Mouse (Mus musculus): ENCODE measurements around the gene Gm5662.
"Not testable (repeated sequence)": the region's sequence is repeated elsewhere in the genome, so short reads cannot be mapped to it uniquely, and the experiment has no call there.

The Gm5662 gene

DNA sequence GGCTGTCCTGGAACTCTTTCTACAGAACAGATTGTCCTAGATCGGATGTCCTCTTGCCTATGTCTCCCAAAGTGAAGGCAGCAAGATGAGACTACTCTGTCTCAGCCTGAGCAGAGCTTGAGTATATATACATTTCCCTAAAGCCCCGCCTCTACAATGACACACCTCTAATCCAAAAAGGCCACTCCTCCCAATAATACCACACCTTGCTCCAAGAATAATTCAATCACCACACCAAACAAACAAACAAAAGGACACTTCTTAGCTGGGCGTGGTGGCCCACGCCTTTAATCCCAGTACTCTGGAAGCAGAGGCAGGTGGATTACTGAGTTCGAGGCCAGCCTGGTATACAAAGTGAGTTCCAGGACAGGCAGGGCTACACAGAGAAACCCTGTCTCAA lies at the start of gene Gm5662:
Gene Gm5662 (minus strand): TSS at position 101 of the 400 bp plus-strand sequence.
- DNase-seq: not testable (repeated sequence)

DNA sequence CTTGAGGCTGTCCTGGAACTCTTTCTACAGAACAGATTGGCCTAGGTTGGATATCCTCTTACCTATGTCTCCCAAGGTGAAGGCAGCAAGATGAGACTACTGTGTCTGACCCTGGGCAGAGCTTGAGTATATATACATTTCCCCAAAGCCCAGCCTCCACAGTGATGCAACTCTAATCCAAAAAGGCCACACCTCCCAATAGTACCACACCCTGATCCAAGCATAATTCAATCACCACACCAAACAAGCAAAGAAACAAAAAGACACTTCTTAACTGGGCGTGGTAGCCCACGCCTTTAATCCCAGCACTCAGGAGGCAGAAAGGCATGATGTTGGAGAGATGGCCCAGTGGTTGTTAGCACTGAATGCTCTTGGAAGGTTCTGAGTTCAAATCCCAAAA lies 49.6 kb upstream of the Gm5662 start, which contains the start of gene Gm5039:
Gene Gm5039 (minus strand): TSS at position 101 of the 400 bp plus-strand sequence.
- not testable (repeated sequence) for DNase-seq

- no peak for DNase-seq
These were observed 40.3 kb upstream of the Gm5662 start for GRCm38 (mm10) chr12:88314556-88314955.

- not testable (repeated sequence) for DNase-seq
These were observed 22.9 kb upstream of the Gm5662 start for GRCm38 (mm10) chr12:88297171-88297570.

GRCm38 (mm10) chr12:88293082-88293481 lies 18.8 kb upstream of the Gm5662 start:
- not testable (repeated sequence) for DNase-seq

DNA sequence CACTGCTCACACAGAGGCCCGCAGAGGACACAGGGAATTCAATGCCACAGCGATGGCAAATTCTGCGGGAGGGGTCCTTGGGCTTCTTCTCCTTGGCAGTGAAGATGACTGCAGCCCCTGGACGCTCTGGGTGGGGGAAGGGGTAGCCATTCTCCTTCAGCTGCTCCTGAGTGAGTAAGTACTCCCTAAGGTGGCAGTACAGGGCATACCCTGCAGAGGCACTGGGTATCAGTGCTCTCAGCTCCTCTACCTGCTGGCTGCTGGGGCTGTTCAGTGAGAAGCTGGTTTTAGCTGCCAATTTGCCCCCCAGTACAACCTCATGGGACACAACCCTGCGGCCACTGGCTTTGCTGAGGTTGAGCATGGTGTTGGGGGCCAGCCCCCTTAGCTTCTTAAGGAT lies 10.9 kb upstream of the Gm5662 start:
- not testable (repeated sequence) for DNase-seq

- DNase-seq: no peak
These were observed 17.1 kb downstream of the Gm5662 start for GRCm38 (mm10) chr12:88257241-88257640.

DNA sequence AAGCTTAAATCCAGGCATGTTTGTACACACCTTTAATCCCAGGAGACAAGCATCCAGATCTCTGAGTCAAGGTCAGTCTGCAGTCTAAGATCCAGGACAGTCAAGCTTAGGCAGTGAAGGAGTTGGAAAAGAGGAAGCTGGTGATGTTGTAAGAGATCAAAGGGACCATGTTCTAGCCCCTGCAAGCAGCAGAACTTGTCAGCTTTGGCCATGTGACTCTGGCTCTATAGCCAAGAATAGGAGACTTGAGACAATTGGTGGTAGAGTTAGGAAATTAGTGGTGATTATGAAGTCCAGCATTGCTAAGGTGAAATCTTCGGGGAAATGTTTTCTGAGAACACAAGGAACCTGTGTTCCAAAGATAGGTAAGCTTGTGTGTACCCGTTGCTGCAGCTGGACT lies 18.4 kb downstream of the Gm5662 start:
- not testable (repeated sequence) for DNase-seq

DNA sequence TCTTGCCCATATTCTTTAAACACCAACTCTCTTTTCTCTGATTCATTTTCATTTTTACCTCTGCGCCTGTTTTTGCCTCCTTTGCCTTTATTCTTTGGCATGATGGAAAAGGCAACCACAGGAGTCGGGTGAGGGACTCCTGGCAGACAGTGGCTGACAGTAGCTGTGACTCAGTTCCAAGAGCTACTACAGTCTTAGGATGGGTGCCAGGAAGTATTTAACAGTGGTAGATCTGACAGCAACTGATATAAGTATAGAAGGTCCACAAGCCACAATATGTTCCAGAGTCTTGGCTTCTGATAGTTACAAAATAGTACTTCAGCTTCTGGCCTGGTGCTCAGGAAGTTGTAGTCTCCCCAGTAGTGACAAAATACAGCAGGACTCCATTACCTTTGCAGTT lies 24.3 kb downstream of the Gm5662 start, which contains the start of gene Gm8332:
Gene Gm8332 (minus strand): TSS at position 101 of the 400 bp plus-strand sequence.
- not testable (repeated sequence) for DNase-seq

DNA sequence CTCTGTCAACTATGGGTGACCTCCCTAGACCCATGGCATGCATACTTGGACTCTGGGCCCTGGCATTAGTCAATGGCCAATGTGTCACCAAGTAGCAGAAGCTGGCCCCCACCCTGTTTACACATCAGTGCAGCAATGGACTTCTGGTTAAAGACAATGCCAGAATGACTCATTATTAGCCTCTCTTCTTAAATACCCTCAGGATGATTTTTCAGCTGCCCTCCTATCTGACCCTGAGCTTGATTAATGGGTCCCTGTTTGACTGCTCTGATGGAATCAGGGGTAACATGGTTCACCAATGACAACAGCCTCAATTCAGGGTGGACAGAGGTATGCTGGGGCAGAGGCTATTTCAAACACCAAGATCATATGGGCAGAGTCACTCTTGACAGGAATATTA lies 28.5 kb downstream of the Gm5662 start:
- not testable (repeated sequence) for DNase-seq

GRCm38 (mm10) chr12:88242940-88243339 lies 31.4 kb downstream of the Gm5662 start:
- DNase-seq: not testable (repeated sequence)
